Mouse (Mus musculus) liver, postnatal 0 days (tissue): Measurements from ENCODE around the gene Grid2.

ENCODE experiments used
- CTCF ChIP-seq: sonication (generic); IDR thresholded peaks from 2 replicates; pipeline ENCODE4 v1.5.1; 2016; ENCODE audit warnings: antibody characterized with exemption, low read depth
- EP300 ChIP-seq: IDR thresholded peaks from 2 replicates; pipeline ENCODE4 v1.6.1; 2016; ENCODE audit warnings: antibody characterized with exemption, low read depth, mild to moderate bottlenecking

DNA sequence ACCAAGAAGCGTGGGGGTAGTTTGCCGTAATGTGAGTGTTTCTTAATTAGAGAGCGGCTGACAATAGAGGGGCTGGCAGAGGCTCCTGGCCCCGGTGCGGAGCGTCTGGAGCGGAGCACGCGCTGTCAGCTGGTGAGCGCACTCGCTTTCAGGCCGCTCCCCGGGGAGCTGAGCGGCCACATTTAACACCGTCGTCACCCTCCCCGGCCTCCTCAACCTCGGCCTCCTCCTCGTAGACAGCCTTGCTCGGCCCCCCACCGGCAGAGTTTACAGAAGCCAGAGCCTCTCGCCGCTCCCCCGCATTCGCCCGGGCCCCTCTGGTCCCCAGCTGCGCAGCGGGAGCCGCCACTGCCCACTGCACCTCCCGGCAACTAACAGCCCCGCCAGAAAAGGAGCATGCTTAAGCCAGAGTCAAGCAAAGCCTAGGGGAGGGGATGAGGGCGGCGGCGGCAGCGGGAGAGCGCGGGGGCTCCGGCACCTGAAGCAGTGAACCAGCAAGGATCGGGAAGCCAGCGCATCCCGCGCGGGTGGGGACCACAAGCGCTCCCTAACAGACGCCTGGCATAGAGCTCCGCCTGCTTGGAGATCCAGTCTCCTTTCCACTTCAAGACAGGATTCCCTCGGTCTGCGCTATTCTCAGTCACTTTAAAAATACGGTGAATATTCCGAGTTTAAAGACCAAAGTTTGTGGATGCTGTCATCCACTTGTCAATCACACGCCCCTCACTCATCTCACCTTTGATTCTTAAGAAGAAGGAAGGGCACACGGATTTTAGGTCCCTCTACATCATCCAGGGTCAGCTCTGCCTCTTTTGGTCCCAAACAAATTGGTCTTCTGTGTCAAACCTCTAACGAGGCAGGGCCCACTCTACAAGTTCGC lies 1479.0 kb downstream of the Grid2 start:
- no peak for TF ChIP-seq CTCF
- no peak for TF ChIP-seq EP300
